Mouse (Mus musculus) retina, postnatal 1 day (tissue): Measurements from ENCODE around the gene Htr1f.
"Not testable (repeated sequence)": the region's sequence is repeated elsewhere in the genome, so short reads cannot be mapped to it uniquely, and the experiment has no call there.

ENCODE experiments used
- DNase-seq: peaks from one replicate; pipeline ENCODE4 v3.0.0-alpha.2; 2012

Gene Htr1f

GRCm38 (mm10) chr16:65105184-65105931, at the start of gene Htr1f:
TSS of gene Htr1f (minus strand) at chr16:65105854.
- peak; percentile 62 for DNase-seq

- no peak for DNase-seq
These were observed 34.1 kb upstream of the Htr1f start for GRCm38 (mm10) chr16:65139771-65140170.

GRCm38 (mm10) chr16:65129391-65129790, 23.7 kb upstream of the Htr1f start:
- DNase-seq: no peak

- DNase-seq: no peak
These were observed 22.2 kb upstream of the Htr1f start for GRCm38 (mm10) chr16:65127846-65128245.

GRCm38 (mm10) chr16:65112221-65112620, 6.6 kb upstream of the Htr1f start:
- DNase-seq: no peak

GRCm38 (mm10) chr16:65093552-65093951, 12.1 kb downstream of the Htr1f start:
- no peak for DNase-seq

- DNase-seq: no peak
These were observed 22.2 kb downstream of the Htr1f start for GRCm38 (mm10) chr16:65083475-65083874.

GRCm38 (mm10) chr16:65069867-65070266, 35.8 kb downstream of the Htr1f start:
- DNase-seq: no peak

GRCm38 (mm10) chr16:65066264-65066663, 39.4 kb downstream of the Htr1f start:
- DNase-seq: no peak

- not testable (repeated sequence) for DNase-seq
These were observed 67.8 kb downstream of the Htr1f start for GRCm38 (mm10) chr16:65037660-65038425.

- DNase-seq: peak; percentile 3
These were observed 76.0 kb downstream of the Htr1f start for GRCm38 (mm10) chr16:65029675-65030074.

- no peak for DNase-seq
These were observed 83.3 kb downstream of the Htr1f start for GRCm38 (mm10) chr16:65022364-65022763.

GRCm38 (mm10) chr16:65018710-65019109, 86.9 kb downstream of the Htr1f start:
- DNase-seq: no peak

- no peak for DNase-seq
These were observed 87.5 kb downstream of the Htr1f start for GRCm38 (mm10) chr16:65018134-65018533.

GRCm38 (mm10) chr16:65017566-65017965, 88.1 kb downstream of the Htr1f start:
- no peak for DNase-seq

- no peak for DNase-seq
These were observed 90.4 kb downstream of the Htr1f start for GRCm38 (mm10) chr16:65015241-65015640.

- no peak for DNase-seq
These were observed 103.4 kb downstream of the Htr1f start for GRCm38 (mm10) chr16:65001993-65002821.

GRCm38 (mm10) chr16:64989279-64989800, 116.3 kb downstream of the Htr1f start:
- DNase-seq: no peak

GRCm38 (mm10) chr16:64987564-64987963, 118.1 kb downstream of the Htr1f start:
- no peak for DNase-seq

- DNase-seq: no peak
These were observed 118.6 kb downstream of the Htr1f start for GRCm38 (mm10) chr16:64987049-64987448.

- no peak for DNase-seq
These were observed 131.0 kb downstream of the Htr1f start for GRCm38 (mm10) chr16:64974636-64975035.

- DNase-seq: no peak
These were observed 131.9 kb downstream of the Htr1f start for GRCm38 (mm10) chr16:64973533-64974305.
